Mouse (Mus musculus): Measurements from ENCODE around the gene Atp9a. TPM values are rescaled to one million over a fixed set of nuclear protein-coding genes. Genes with fewer than 3 reads are reported as not detected.

The Atp9a gene
- polyA plus RNA-seq, 1 experiment from 2014 or later: 4.4 TPM

DNA sequence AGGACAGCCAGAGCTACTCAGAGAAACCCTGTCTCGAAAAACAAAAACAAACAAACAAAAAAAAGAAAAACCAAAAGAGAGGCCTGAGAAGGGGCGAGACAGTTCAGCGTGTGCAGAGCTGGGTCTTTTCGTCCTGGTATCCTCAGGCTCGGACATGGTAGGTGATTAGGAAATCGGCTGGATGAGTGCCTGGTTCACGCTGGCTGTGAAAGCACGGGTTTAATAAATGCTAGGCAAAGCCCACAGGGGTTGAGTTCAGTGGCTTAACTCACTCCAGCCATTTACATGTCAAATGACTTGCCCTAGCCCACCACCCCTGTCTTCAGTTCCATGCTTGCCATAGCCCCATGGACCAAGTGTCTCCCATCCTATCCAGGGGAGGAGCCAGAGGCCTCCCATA lies 155.1 kb downstream of the Atp9a start:
- 81% methylated on average over 8 of the region's 8 CpGs for WGBS
- Histone ChIP-seq H3K4me3 (ENCODE audit: low read depth, low read length) (no peak overlapping the region), H3K27ac (ENCODE audit: low read depth, low read length) (no peak overlapping the region), H3K9me3 (ENCODE audit: control insufficient read depth, low read length) (no peaks in the 10 kb centered on the region), H3K4me1 (replicated peaks; ENCODE audit: control insufficient read depth, insufficient read depth, low read length) (peaks cover 23% of the 10 kb centered on the region), H3K27me3 (replicated peaks; ENCODE audit: control insufficient read depth, insufficient read depth, low read length) (peaks cover 34% of the 10 kb centered on the region), H3K36me3 (ENCODE audit: control insufficient read depth, insufficient read depth, low read length) (no peaks in the 10 kb centered on the region), H3K4me2 (no peak overlapping the region), H3K9ac (ENCODE audit: low read depth, low read length) (no peak overlapping the region)
- ATAC-seq (replicated peaks; ENCODE audit: low FRiP score) (no peak), DNase-seq (ENCODE audit: low spot score) (no peak)

DNA sequence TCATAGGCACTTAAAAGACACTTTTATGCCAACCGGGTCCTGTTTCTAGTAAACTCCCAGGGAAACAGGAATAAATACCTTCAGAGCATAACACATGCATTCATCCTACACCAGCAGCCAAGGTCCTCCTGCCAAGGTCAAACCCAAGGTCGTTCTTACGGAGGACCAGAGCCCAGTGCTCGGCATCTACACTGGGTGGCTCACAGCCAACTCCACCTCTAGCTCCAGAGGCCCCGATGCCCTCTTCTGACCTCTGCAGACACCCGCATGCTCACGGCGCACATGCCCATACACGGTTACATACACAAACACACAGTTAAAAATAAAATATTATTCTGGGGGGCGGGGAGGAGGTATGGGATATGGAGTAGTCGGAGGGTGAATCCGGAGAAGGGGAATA lies 155.7 kb downstream of the Atp9a start:
- H3K4me3 ChIP-seq (ENCODE audit: low read depth, low read length): no peak overlapping the region
- 86% methylated on average over 12 of the region's 12 CpGs for WGBS
- no peak overlapping the region for H3K4me2 ChIP-seq
- no peak overlapping the region for H3K27ac ChIP-seq (ENCODE audit: low read depth, low read length)
- H3K9me3 ChIP-seq (ENCODE audit: control insufficient read depth, low read length): no peaks in the 10 kb centered on the region
- H3K36me3 ChIP-seq (ENCODE audit: control insufficient read depth, insufficient read depth, low read length): no peaks in the 10 kb centered on the region
- peaks cover 33% of the 10 kb centered on the region for H3K27me3 ChIP-seq (replicated peaks; ENCODE audit: control insufficient read depth, insufficient read depth, low read length)
- H3K4me1 ChIP-seq (replicated peaks; ENCODE audit: control insufficient read depth, insufficient read depth, low read length): peaks cover 23% of the 10 kb centered on the region
- ATAC-seq (replicated peaks; ENCODE audit: low FRiP score): no peak
- DNase-seq (ENCODE audit: low spot score): no peak
- no peak overlapping the region for H3K9ac ChIP-seq (ENCODE audit: low read depth, low read length)

DNA sequence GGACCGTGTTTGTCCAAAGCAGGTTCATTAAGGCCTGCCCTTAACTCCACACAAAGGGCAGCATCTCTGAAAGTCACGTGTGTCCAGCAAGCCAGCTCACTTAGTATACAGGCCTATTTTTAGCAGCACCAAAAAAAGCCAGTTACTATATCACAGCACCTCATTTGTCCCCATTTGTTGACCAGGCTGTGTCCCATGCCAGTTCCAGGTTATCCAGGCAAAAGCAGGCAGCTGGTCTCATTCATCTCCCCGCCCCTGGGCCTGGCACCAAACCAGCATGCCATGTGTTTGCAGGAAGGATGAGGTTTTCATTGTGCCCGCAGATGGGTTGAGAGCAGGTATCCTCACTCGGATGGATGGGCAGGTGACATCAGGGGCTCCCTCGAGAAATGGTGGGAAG lies 157.4 kb downstream of the Atp9a start:
- Histone ChIP-seq H3K4me1 (replicated peaks; ENCODE audit: control insufficient read depth, insufficient read depth, low read length) (peaks cover 22% of the 10 kb centered on the region), H3K4me2 (no peak overlapping the region), H3K27me3 (replicated peaks; ENCODE audit: control insufficient read depth, insufficient read depth, low read length) (peaks cover 25% of the 10 kb centered on the region), H3K36me3 (ENCODE audit: control insufficient read depth, insufficient read depth, low read length) (no peaks in the 10 kb centered on the region), H3K27ac (ENCODE audit: low read depth, low read length) (no peak overlapping the region), H3K4me3 (ENCODE audit: low read depth, low read length) (no peak overlapping the region), H3K9ac (ENCODE audit: low read depth, low read length) (no peak overlapping the region), H3K9me3 (ENCODE audit: control insufficient read depth, low read length) (no peaks in the 10 kb centered on the region)
- no peak for DNase-seq (ENCODE audit: low spot score)
- WGBS: 80% methylated on average over 6 of the region's 6 CpGs
- ATAC-seq (replicated peaks; ENCODE audit: low FRiP score): no peak

Small RNAs within 50 kb of the gene (microRNA-seq; reads per million reads assigned to microRNA genes)
- gene Mir7004 (ENCODE audit: borderline number of aligned reads): not detected

Other genes starting within 250 kb of the Atp9a start
- 0.77 TPM in 2 replicates for gene Nfatc2, start 140.8 kb downstream of the Atp9a start, polyA plus RNA-seq (2014; fragmentation: Nextera tagmentation; extraction: Ambion mirVana)
- gene Sall4, start 25.5 kb upstream of the Atp9a start, polyA plus RNA-seq (2014; fragmentation: Nextera tagmentation; extraction: Ambion mirVana): 14.2 and 17.2 TPM in 2 replicates
- 30.6 and 31.1 TPM in 2 replicates for gene Zfp64, start 213.2 kb upstream of the Atp9a start, polyA plus RNA-seq (2014; fragmentation: Nextera tagmentation; extraction: Ambion mirVana)